Mouse (Mus musculus) olfactory bulb, adult 2 months (tissue): Measurements from ENCODE around the gene Gnb2. TPM values are rescaled to one million over a fixed set of nuclear protein-coding genes. Genes with fewer than 3 reads are reported as not detected.
A peak's percentile ranks its signal among the peaks of the same experiment; 100 is the strongest.

ENCODE experiments used
- H3K27ac ChIP-seq: fragments of 200-500 bp; 2 replicates; pipeline ENCODE4 v1.5.1; 2012; ENCODE audit warnings: low read depth, low read length; ENCODE audit not compliant: insufficient read depth
- H3K4me1 ChIP-seq: fragments of 200-500 bp; 2 replicates; pipeline ENCODE4 v1.6.1; 2012; ENCODE audit warnings: low read length; ENCODE audit not compliant: control insufficient read depth, insufficient read depth
- H3K4me3 ChIP-seq: fragments of 200-500 bp; 2 replicates; pipeline ENCODE4 v1.5.1; 2012; ENCODE audit warnings: mild to moderate bottlenecking, low read depth, low read length, moderate library complexity; ENCODE audit not compliant: insufficient read depth
- CTCF ChIP-seq: fragments of 200-500 bp; IDR thresholded peaks from 2 replicates; pipeline ENCODE4 v1.5.1; 2012; ENCODE audit warnings: low read depth, mild to moderate bottlenecking, low read length, moderate library complexity; ENCODE audit not compliant: insufficient read depth
- POLR2A ChIP-seq: fragments of 200-500 bp; IDR thresholded peaks from 2 replicates; pipeline ENCODE4 v1.6.1; 2012; ENCODE audit warnings: mild to moderate bottlenecking, low read depth, low read length, moderate library complexity; ENCODE audit not compliant: insufficient read depth
- polyA plus RNA-seq: library from polyadenylated mRNA; stranded (reverse); fragments of >200 nt; gene quantifications from 2 replicates; pipeline ENCODE4 v1.2.4, GENCODE M21; 2012; ENCODE audit warnings: low replicate concordance; ENCODE audit not compliant: missing spikeins, insufficient read depth, insufficient read length

The Gnb2 gene
- polyA plus RNA-seq, 1 experiment = not detected

DNA sequence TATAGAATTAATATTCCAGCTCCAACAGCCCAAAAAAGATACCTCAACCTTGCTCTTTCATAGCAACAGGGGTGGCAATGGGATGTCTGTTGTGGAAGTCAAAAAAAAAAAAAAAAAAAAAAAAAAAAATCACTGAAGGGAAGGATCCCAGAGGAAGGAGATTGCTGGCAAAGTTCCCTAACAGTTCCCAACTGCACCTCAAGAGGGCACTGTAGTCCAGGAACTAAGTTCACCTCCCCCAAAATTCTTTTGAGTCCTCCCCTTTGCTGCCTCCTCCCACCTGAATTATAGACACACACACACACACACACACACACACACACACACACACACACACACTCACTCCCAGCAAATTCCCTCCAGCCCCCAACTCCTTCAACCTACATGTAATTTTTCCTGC lies 52.2 kb downstream of the Gnb2 start:
- H3K4me3 ChIP-seq = no peak overlapping the region
- TF ChIP-seq CTCF (0 out of 2 replicates have a peak, but pooled peaks have one; percentile 25), POLR2A (no peak)
- H3K4me1 ChIP-seq = peaks cover 4% of the 10 kb centered on the region
- H3K27ac ChIP-seq = no peak overlapping the region

Other genes starting within 250 kb of the Gnb2 start
- not detected in 2 replicates for gene Ache, start 246.0 kb downstream of the Gnb2 start, polyA plus RNA-seq
- gene Ufsp1, start 238.9 kb downstream of the Gnb2 start, polyA plus RNA-seq = not detected in 2 replicates
- 488 TPM in 1 of 2 replicates, not detected in the other for gene Srrt, start 225.8 kb downstream of the Gnb2 start, polyA plus RNA-seq
- gene Trip6, start 219.1 kb downstream of the Gnb2 start, polyA plus RNA-seq = not detected in 2 replicates
- not detected in 2 replicates for gene Slc12a9, start 199.9 kb downstream of the Gnb2 start, polyA plus RNA-seq
- gene Ephb4, start 183.4 kb downstream of the Gnb2 start, polyA plus RNA-seq = not detected in 2 replicates
- gene Zan, start 56.4 kb downstream of the Gnb2 start, polyA plus RNA-seq = not detected in 2 replicates
- not detected in 2 replicates for gene Pop7, start 31.0 kb downstream of the Gnb2 start, polyA plus RNA-seq
- not detected in 2 replicates for gene Gigyf1, start 15.0 kb downstream of the Gnb2 start, polyA plus RNA-seq
- gene Epo, start 268 bp downstream of the Gnb2 start, polyA plus RNA-seq = not detected in 2 replicates
- gene Actl6b, start 20.0 kb upstream of the Gnb2 start, polyA plus RNA-seq = not detected in 2 replicates
- not detected in 2 replicates for gene Tfr2, start 36.3 kb upstream of the Gnb2 start, polyA plus RNA-seq
- gene Mospd3, start 67.5 kb upstream of the Gnb2 start, polyA plus RNA-seq = not detected in 2 replicates
- gene Pcolce, start 80.3 kb upstream of the Gnb2 start, polyA plus RNA-seq = not detected in 2 replicates
- not detected in 2 replicates for gene Fbxo24, start 95.5 kb upstream of the Gnb2 start, polyA plus RNA-seq
- not detected in 2 replicates for gene Lrch4, start 95.6 kb upstream of the Gnb2 start, polyA plus RNA-seq
- not detected in 2 replicates for gene Gm20605, start 95.7 kb upstream of the Gnb2 start, polyA plus RNA-seq
- not detected in 2 replicates for gene Sap25, start 107.8 kb upstream of the Gnb2 start, polyA plus RNA-seq
- not detected in 2 replicates for gene Irs3, start 112.2 kb upstream of the Gnb2 start, polyA plus RNA-seq
- not detected in 2 replicates for gene Agfg2, start 151.2 kb upstream of the Gnb2 start, polyA plus RNA-seq
- gene Nyap1, start 208.1 kb upstream of the Gnb2 start, polyA plus RNA-seq = not detected in 2 replicates
- gene Tsc22d4, start 212.2 kb upstream of the Gnb2 start, polyA plus RNA-seq = 483 TPM in 1 of 2 replicates, not detected in the other
- not detected in 2 replicates for gene Ppp1r35, start 245.3 kb upstream of the Gnb2 start, polyA plus RNA-seq